Mouse (Mus musculus) layer of hippocampus, postnatal 25 days (tissue): ENCODE measurements around the gene 4933405L10Rik. TPM values are rescaled to one million over a fixed set of nuclear protein-coding genes. Genes with fewer than 3 reads are reported as not detected.

Experiments used
- DNase-seq, 2 experiments: peaks; one replicate each; pipeline ENCODE4 v3.0.0; 2022; ENCODE audit warnings: mixed read lengths in 2 of 2, low spot score in 1 of 2; ENCODE audit errors: extremely low spot score in 1 of 2
- total RNA-seq, 2 experiments: library from RNA; stranded (reverse); gene quantifications; 2 replicates each; pipeline ENCODE4 v1.2.3; 2021

The 4933405L10Rik gene
- not detected for total RNA-seq

DNA sequence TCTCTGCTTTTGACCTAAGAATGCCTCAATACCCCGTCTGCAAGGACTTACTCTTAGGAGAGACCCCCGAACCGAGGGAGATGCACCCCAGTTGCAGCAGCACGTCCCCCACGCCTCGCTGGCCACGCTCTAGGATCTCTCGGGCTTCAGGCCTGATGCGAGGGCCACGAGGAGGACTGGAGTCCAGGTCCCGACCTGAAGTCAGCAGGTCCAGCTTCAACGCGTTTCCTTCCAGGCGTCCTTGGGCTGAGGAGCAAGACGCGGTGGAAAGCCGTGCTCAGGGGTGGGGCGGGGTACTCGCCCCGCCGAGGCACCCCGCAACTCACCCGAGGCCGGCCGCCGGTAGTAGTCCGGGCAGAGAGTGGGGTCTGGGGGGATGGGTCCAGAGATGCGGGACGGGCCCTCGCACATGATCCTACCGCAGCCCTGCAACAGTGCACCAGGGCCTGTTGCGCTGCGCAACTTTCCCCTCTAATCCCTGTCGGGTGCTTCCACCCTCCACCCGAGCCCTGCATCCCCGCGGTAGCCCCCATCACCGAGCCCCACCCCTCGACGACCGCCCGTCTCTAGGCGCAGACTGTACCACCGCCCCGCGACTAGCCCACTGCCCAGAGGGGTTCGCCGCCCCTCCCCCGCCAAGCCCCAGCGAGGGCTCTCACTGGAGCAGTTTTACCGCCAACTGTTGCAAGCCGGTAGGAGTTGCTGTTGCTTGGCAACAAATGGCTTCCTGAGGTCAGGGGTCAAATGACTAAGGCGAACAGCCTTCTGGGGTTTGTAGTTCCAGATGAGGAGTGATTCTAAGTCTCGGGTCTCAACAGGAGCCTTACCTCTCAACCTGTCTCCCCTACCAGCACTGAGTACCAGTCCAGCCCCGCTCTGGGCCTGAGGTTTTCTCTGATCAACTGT lies at the start of gene 4933405L10Rik, which contains the start of gene Enkd1:
TSS of gene 4933405L10Rik (plus strand) at position 158 of the 906 bp plus-strand sequence.
TSS of gene Enkd1 (minus strand) at position 713 of the 906 bp plus-strand sequence.
- DNase-seq, result peak; percentile 67 to 68

DNA sequence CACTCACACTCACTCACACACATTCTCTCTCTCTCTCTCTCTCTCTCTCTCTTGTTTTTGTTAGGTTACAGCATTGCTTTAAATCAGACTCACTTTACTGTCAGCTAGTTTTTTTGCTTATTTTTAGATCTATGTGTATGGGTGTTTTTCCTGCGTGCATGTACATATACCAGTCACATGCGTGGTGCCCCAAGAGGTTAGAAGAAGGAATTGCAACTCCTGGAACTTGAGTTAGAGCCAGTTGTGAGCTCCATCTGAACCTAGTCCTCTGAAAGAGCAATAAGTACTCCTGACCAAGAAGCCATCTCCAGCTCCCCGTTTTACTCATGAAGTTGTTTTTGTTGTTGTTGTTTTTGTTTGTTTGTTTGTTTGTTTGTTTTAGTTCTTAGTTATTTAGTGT lies 46.3 kb upstream of the 4933405L10Rik start:
- DNase-seq, result no peak

DNA sequence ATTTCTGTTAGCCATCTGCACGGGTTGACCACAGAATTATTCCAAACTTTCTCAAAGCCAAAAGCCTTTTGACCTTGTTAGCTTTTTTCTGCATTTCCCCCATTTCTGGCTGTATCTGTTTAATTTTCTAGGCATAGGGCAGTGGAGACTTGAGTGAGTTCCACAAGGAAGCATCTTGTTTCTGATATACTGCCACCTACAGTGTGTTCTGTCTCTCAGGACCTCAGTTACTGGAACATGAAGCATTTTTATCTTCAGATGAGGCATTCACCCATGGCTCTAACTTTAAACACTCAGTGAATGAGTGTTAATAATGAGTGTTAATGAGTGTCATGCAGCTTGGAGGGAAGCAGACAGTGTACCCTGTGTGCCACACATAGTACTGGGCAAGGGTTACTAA lies 29.6 kb upstream of the 4933405L10Rik start:
- DNase-seq, result no peak

DNA sequence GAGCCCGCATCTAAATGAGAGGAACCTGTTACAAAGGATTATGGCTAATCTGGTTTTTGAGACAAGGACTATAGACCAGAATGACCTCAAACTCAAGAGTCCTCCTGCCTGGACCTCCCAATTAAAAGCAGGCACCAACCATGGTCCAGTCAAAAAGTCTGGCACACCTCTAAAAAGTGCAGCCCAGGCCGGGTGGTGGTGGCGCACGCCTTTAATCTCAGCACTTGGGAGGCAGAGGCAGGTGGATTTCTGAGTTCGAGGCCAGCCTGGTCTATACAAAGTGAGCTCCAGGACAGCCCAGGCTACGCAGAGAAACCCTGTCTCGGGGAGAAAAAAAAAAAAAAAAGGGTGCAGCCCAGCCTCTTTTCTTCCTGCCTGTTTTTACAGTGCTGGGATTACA lies 22.1 kb upstream of the 4933405L10Rik start:
- no peak for DNase-seq

DNA sequence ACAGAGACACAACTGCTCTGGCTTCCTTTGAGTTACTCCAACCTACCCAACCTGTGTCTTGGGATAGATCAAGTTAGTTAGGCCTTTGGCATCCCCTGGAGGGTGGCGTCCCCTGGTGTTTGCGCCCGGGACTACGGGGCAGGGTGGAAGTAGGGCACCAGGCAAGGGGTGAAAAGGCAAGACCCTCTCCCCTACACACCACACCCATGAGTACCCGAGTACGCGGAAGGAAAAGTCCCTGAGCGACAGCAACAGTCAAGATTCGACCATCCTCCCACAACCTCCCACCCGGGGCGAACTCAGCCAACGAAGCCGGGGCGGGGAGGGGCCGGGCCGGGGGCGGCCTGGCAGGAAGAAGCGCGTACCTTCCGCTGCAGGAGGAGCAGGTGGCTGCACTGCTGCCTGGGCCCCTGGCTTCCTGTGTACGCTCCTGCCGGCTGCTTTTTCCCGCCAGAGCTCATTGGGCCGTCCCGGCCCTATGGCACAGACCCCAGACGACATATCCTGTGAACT lies 21.6 kb upstream of the 4933405L10Rik start, which contains the start of gene Carmil2:
TSS of gene Carmil2 (plus strand) at position 479 of the 513 bp plus-strand sequence.
- peak in 1 of 2 experiments; percentile 60 for DNase-seq

DNA sequence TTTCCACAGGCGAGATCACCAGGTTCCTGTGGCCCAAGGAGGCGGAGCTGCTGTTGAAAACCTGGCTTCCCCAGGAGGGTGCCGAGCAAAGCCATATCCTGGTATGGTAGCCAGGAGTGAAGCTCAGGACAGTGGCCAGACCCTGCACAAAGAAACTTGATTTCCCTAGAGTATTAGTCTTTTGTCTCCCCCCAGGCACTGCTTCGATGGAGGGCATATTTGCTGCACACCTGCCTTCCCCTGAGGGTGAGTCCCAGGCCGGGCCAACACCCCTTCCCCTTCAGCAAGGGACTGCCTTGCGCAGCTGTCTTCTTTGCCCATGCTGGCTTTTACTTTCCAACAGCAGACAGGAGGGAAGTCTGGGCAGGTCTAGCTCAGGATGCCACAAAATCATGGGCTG lies 20.9 kb upstream of the 4933405L10Rik start:
- DNase-seq, result no peak

DNA sequence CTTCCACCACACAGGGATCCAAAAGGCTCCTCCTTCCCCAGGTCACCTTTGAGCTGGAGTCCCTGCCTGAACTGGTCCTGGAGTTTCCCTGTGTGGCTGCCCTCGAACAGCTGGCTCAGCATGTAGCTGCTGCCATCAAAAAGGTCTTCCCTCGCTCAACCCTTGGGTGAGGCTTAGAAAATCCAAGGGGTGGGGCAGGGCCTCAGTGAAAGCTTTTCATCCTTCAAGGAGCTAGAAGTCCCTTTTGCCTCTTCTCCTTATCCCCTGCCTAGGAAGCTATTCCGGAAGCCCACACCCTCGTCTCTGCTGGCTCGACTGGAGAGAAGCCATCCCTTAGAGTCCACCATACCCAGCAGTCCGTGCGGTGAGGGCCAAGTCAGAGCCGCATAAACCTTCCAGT lies 19.9 kb upstream of the 4933405L10Rik start:
- no peak for DNase-seq

DNA sequence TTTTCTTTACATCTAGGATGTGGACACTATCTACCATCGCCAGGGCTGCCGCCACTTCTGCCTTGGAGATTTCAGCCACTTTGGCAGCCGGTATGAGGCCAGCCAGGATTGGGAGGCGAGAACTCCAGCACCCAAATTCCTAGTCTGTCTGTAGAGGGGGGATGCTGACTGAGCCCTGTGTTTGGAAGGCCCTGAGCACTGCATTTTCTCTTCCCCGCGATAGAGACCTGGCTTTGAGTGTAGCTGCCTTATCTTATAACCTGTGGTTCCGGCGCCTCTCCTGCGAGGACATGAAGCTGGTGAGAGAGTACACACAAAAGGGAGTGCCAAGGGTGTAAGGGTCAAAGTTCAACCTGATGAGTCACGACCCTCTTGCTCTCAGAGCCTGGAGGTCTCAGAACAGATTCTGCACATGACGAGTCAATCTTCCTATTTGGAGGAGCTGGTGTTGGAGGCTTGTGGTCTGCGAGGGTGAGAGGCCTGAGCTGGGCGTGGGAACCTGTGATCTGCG lies 19.2 kb upstream of the 4933405L10Rik start:
- no peak for DNase-seq

DNA sequence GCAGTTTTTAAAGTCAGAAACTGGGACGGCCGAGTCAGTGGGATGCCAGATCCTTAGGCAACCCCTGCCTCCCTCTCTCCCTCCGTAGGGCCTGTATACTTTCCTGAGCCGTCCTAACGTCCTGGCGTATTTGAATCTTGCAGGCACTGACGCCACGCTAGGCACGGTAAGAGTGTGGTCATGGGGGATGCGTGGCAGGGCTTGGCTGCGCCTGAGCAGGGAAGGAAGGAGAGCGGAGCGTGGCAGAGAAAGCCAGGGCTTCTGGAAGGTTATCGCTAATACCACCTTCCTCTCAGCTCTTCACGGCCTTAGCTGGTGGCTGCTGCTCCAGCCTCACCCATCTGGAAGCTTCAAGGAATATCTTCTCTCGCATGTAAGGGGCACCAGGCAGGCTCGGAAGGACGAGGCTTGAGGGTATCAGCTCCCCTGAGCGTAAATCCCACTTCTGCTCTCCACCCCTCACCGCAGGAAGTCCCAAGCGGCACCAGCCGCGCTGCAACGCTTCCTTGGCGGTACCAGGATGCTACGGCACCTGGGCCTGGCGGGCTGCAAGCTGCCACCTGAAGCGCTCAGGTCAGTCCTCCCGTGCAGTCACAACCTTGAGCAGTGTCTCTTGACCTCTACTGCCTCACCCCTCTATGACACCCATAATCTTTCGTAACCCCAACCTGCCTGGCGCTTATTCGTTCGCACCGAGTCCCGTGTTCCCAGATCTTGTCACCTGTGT lies 18.0 kb upstream of the 4933405L10Rik start:
- DNase-seq, result no peak

DNA sequence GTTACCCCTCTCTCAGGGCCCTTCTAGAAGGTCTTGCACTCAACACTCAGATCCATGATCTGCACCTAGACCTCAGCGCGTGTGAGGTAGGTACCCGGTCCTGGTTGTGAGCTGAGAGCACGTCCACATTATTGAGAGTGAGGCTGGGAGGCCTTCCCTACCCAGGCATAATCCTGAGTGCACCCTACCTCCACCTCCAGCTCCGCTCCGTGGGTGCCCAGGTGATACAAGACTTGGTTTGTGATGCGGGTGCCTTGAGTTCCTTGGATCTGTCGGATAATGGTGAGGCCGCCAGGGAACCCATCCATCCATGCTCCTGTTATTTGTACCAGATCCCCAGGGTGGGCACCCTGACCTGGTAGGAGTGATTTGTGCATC lies 17.5 kb upstream of the 4933405L10Rik start:
- no peak for DNase-seq

DNA sequence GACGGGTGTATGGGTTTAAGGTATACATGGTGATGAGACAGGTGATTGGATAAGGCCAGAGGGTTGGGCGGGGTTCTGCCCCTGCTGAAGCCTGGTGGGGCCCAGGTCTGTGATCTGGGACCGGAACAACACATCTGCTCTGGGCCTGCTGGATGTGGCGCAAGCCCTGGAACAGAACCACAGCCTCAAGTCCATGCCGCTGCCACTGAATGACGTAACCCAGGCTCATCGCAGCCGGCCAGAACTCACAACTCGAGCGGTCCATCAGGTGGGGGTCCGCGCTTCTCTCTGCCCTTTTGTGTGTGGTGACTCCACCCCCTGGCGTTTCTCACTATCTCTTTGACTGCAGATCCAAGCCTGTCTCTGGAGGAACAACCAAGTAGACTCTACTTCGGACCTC lies 16.5 kb upstream of the 4933405L10Rik start:
- no peak for DNase-seq

DNA sequence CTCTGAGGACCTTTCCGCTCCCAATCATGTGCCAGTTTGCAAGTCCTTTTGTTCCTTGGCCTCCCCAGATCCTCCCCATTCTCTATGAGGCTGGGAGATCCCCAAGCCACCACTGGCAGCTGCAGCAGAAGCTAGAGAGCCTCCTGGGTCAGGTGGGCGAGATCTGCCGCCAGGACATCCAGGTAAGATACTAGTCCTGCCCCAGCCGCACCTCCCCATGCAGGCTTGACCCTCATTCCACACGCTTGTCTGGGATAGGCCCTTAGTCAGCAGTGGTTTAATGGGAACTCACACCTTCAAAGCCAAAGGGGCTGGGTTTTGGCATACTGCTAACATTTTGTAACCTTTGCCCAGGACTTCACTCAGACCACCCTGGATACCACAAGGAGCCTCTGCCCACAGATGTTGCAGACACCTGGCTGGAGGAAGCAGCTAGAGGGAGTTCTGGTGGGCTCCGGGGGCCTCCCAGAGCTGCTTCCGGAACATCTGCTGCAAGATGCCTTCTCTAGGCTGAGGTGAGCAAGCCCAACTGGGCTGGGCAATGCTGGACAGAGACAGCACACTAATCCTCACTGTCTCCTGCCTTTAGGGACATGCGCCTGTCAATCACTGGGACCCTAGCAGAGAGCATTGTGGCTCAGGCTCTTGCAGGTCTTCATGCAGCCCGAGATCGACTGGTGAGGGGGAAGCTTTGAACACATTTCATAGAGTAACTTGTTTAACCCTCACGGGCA lies 14.8 kb upstream of the 4933405L10Rik start:
- DNase-seq, result no peak

DNA sequence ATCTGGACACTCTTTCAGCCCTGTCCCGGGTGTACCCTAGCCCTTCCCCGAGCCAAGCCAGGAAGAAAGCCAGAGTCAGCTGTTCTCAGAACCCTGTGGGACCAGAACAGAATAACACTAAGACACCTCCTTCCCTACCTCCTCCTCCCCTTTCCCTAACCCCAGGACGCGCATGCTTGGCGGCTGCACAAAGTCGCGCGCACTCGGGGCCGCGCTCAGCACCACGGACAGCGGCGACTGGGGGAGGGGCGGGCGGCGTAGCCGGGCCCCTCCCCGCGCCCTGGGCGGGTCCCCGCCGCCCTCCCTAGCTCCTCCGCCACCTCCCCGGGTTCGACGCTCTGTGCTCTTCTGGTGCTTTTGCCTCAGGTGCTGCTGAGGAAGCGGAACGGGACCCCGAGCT lies 13.8 kb upstream of the 4933405L10Rik start:
- peak; percentile 55 to 82 for DNase-seq

DNA sequence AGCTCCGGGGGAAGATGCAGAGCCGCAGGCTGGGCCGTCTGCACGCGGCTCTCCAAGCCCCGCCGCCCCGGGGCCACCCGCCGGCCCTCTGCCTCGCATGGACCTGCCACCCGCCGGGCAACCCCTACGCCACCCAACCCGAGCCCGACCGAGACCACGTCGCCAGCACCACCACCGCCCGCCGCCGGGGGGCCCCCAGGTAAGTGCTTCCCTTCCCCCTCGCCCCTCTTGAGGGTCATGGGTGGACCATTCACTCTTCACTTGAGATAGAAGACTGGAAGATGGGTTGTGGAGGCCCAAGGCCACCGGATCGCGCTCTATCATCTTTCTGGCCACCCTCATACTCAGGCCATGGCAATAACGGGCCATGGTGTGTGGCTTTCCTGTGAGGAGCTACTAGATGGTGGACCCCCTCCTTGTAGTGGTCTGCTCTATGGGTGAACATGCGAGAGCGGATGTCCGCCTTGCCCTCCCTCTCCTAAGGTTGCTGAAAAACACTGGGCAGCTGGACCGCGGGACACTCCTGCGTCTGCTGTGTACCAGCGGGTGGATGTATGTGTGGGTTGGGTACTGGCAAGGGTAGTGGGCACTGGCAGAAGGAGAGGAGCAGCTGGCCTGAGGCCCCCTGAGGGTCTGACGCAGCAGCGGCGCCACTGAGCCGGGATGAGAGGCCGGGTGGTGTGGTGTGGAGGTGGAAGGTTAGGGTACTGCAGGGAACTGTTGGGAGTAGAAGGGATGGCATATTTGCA lies 13.2 kb upstream of the 4933405L10Rik start:
- DNase-seq, result peak in 1 of 2 experiments; percentile 36

DNA sequence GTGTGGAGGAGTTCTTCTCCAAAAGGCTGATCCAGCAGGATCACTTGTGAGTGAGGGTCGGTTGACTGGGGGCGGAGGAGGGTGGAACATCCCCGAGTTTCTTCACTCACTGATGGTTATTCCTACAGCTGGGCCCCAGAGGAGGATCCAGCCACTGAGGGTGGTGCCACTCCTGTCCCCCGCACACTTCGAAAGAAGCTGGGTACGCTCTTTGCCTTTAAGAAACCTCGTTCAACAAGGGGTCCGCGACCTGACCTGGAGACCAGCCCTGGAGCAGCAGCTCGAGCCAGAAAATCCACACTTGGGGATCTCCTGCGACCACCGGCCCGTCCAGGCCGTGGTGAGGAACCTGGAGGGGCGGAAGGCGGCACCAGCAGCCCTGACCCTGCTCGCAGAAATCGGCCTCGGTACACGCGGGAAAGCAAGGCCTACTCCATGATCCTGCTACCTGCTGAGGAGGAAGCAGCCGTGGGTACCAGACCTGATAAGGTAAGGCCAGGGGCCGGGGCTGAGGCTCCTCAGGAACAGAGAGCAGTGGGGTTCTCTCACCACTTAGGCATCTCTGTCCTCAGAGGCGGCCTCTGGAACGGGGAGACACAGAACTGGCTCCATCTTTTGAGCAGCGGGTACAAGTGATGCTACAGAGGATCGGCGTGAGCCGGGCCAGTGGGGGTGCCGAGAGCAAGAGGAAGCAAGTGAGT lies 12.2 kb upstream of the 4933405L10Rik start:
- no peak for DNase-seq

DNA sequence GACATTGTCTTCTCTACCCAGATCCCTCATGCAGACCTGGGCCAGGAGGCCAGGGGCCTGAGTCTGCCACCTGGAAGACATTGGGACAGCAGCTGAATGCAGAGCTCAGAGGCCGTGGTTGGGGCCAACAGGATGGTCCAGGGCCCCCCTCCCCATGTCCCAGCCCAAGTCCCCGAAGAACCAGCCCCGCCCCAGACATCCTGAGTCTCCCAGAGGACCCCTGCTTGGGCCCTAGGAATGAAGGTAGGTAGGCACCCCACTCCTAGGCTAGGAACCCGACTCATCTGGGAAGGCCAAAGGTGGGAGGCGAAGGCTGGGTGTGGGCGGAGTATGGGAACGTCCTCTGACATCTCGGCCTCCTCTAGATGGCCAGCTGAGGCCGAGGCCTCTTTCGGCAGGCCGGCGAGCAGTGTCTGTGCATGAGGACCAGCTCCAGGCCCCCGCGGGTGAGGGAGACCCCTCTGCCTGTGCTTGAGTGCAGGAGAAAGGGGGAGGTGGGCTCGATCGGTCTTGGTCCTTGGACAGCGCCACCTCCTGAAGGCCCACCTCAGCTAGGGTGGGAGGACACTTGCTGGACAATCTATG lies 10.2 kb upstream of the 4933405L10Rik start:
- no peak for DNase-seq

DNA sequence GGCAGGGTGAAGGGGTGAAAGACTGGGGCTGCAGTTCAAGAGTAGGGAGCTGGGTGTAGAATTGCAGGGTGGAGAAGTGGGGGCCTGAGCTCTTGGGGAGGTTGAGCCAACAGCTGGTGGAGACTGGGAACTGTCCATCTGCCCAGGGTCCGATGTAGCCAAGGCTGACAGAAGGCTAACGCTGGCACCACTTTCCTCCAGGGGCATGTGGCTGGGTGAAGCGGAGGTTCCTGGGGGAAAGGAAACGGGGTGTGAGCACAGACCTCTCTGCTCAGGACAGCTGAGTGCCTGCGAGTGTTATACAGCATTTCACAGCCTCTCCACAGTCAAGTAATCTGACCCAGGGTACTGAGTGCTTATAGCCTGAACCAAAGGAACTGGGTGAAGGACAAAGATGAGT lies 8.7 kb upstream of the 4933405L10Rik start:
- DNase-seq, result no peak

DNA sequence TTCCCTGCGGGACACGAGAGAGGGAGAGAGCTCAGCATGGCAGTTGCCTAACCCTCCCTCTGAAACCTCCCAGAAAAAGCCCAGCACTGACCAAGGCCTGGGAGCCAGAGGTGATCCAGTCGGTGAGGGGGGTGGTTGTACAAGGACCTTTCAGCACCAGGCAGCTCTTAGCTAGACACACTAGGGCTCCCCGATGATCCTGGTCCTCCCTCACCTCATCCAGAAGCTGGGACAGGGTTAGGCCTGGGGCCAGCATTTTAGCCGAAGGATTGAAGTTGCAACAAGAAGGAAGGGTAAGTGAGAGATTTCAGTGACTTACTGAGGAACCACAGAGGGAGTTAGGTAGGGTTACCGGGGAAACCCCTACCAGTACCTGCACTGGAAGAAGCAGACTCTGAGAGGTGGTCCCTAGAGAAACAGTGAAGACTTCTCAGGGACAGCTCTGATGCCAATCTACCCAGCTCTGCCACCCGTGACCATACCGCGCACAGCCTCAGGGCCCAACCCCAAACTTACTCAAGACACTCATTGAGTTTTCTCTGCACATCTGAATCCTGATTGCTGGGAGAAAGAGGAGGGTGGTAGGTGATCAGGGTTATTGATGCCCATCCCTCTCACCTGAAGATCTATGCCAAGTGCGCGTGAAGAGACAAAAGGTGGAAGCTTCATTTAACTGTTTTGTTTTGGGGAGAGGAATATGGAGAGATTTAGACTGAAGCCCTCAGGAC lies 7.8 kb upstream of the 4933405L10Rik start:
- no peak for DNase-seq
